Mouse (Mus musculus) erythroblast, embryonic 14.5 days (primary cell): ENCODE results near the gene Pigo.

Experiments
- GATA1 ChIP-seq: IDR thresholded peaks from 2 replicates; pipeline ENCODE4 v1.6.1; 2012; ENCODE audit warnings: low read length, inconsistent platforms, mixed read lengths
- TAL1 ChIP-seq: IDR thresholded peaks from 3 replicates; pipeline ENCODE4 v1.6.1; 2012; ENCODE audit warnings: low read length, inconsistent platforms, mixed read lengths

DNA sequence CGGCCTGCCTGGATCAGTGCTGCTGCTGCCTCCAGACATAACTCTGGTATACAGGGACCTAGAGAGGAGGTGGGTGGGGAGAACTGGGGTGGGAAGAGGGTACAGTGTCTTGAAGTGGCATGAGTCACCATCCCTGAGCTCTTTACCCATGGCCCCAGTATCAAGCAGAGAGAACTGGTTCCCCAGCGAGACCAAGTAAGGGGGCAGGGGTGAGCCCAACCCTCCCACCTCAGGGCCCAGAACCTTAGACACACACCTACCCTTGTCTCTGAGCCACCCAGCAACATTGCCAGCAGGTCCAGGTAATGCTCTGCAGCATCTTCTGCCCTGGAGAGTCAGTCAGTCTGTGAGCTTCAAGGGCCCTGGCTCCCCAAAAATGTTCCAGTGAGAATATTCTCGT, 20.7 kb downstream of the Pigo start:
- no peak for TF ChIP-seq GATA1
- no peak for TF ChIP-seq TAL1
